ENCODE assay signal across 10 mouse cellular contexts in genomic region chr8:104540238-104540637, GRCm38 (mm10). TPM values are rescaled to one million over a fixed set of nuclear protein-coding genes. Genes with fewer than 3 reads are reported as not detected.
DNase-seq lines count a peak whose midpoint lies in the region; ATAC-seq and TF ChIP-seq lines count a peak whose summit lies in the region.
"Had no signal": no experiment of that assay in that cellular context is flagged by ENCODE, and none has a peak within 500 bp of the region (broad histone marks: within the 10 kb centered on the region; RNA-seq: fewer than 3 reads in every experiment).

No protein-coding gene starts in this region.

- H3K9ac ChIP-seq in kidney, embryonic 15.5 days = no peak overlapping the region
- H3K9ac ChIP-seq in forebrain, embryonic 11.5 days (ENCODE audit: low read length) = no peak overlapping the region
- no peak overlapping the region for H3K9ac ChIP-seq in limb, embryonic 12.5 days (replicated peaks)
- H3K9ac ChIP-seq in neural tube, embryonic 14.5 days (replicated peaks; ENCODE audit: low read depth, low read length) = peak overlapping the region; percentile 52; the same call in 1 of the 2 replicates

- TF ChIP-seq CTCF in kidney, adult 2 months (conservative IDR thresholded peaks at IDR 0.05; ENCODE audit: insufficient read depth, insufficient read length, low read depth, low read length) = no peak

- H3K27me3 ChIP-seq in kidney, embryonic 15.5 days = peaks cover 60% of the 10 kb centered on the region
- peaks cover 47% of the 10 kb centered on the region for H3K27me3 ChIP-seq in forebrain, embryonic 11.5 days (ENCODE audit: control insufficient read depth, insufficient read depth, low read length)
- H3K27me3 ChIP-seq in limb, embryonic 12.5 days = peaks cover 68% of the 10 kb centered on the region
- peaks cover 41% of the 10 kb centered on the region for H3K27me3 ChIP-seq in neural tube, embryonic 14.5 days (ENCODE audit: control insufficient read depth, insufficient read depth, low read length)
- no peaks in the 10 kb centered on the region for H3K27me3 ChIP-seq in kidney, adult 2 months (replicated peaks; ENCODE audit: control insufficient read depth, insufficient read depth, low read length)

- H3K4me3 ChIP-seq in kidney, embryonic 15.5 days (replicated peaks) = peak overlapping the region; percentile 55
- peak overlapping the region; percentile 49 for H3K4me3 ChIP-seq in forebrain, embryonic 11.5 days (ENCODE audit: low read depth, low read length)
- peak overlapping the region; percentile 50 for H3K4me3 ChIP-seq in limb, embryonic 12.5 days (replicated peaks)
- peak overlapping the region; percentile 49 for H3K4me3 ChIP-seq in neural tube, embryonic 14.5 days (ENCODE audit: low read depth, low read length)
- H3K4me3 ChIP-seq in kidney, adult 2 months (ENCODE audit: insufficient read depth, low read depth, low read length) = no peak overlapping the region

- no peak for DNase-seq in kidney, postnatal 14 days
- no peak for DNase-seq in forebrain, embryonic 11.5 days (ENCODE audit: low spot score)
- DNase-seq in right cerebral cortex, postnatal 10 days (ENCODE audit: low spot score in 2 of 2) = no peak
- no peak for DNase-seq in kidney, adult 2 months
- no peak for DNase-seq in cerebellum, postnatal 14 days
- DNase-seq: lung, postnatal 4 days; spleen, adult 18-20 months had no signal

- ATAC-seq in kidney, embryonic 15.5 days (replicated peaks; ENCODE audit: low FRiP score) = no peak
- no peak; the same call in 1 of the 2 replicates for ATAC-seq in forebrain, embryonic 11.5 days (replicated peaks; ENCODE audit: low FRiP score)
- ATAC-seq in limb, embryonic 12.5 days (ENCODE audit: insufficient number of reproducible peaks, insufficient read depth, low FRiP score, low TSS enrichment, low read depth) = no peak
- no peak for ATAC-seq in neural tube, embryonic 14.5 days (ENCODE audit: low read depth)

- no peak for TF ChIP-seq POLR2A in kidney, adult 2 months (IDR thresholded peaks at IDR 0.05; ENCODE audit: low read depth, low read length)

- H3K9me3 ChIP-seq in kidney, embryonic 15.5 days (replicated peaks) = no peaks in the 10 kb centered on the region
- H3K9me3 ChIP-seq in forebrain, embryonic 11.5 days (ENCODE audit: control insufficient read depth, low read length) = no peaks in the 10 kb centered on the region
- H3K9me3 ChIP-seq in limb, embryonic 12.5 days = no peaks in the 10 kb centered on the region
- H3K9me3 ChIP-seq in neural tube, embryonic 14.5 days (ENCODE audit: control insufficient read depth, low read length) = no peaks in the 10 kb centered on the region

- H3K27ac ChIP-seq in kidney, embryonic 15.5 days = no peak overlapping the region
- no peak overlapping the region for H3K27ac ChIP-seq in forebrain, embryonic 11.5 days (ENCODE audit: low read depth, low read length)
- H3K27ac ChIP-seq in limb, embryonic 12.5 days = no peak overlapping the region
- H3K27ac ChIP-seq in neural tube, embryonic 14.5 days (ENCODE audit: low read depth, low read length) = no peak overlapping the region
- no peak overlapping the region for H3K27ac ChIP-seq in kidney, adult 2 months (ENCODE audit: insufficient read depth, low read depth, low read length)

- no peaks in the 10 kb centered on the region for H3K36me3 ChIP-seq in kidney, embryonic 15.5 days
- H3K36me3 ChIP-seq in forebrain, embryonic 11.5 days (ENCODE audit: control insufficient read depth, insufficient read depth, low read length) = no peaks in the 10 kb centered on the region
- no peaks in the 10 kb centered on the region for H3K36me3 ChIP-seq in limb, embryonic 12.5 days
- H3K36me3 ChIP-seq in neural tube, embryonic 14.5 days (ENCODE audit: control insufficient read depth, insufficient read depth, low read length) = no peaks in the 10 kb centered on the region
- H3K36me3 ChIP-seq in kidney, adult 2 months (ENCODE audit: control insufficient read depth, insufficient read depth, low read length) = no peaks in the 10 kb centered on the region

- 39% methylated on average over 7 of the region's 7 CpGs for WGBS in kidney, embryonic 15.5 days
- 25% methylated on average over 7 of the region's 7 CpGs for WGBS in forebrain, embryonic 11.5 days
- 31% methylated on average over 7 of the region's 7 CpGs for WGBS in limb, embryonic 12.5 days
- WGBS in neural tube, embryonic 14.5 days = 42% methylated on average over 7 of the region's 7 CpGs
- 69% methylated on average over 7 of the region's 7 CpGs for WGBS in kidney, adult 2 months

- peak overlapping the region; percentile 96 for H3K4me2 ChIP-seq in kidney, embryonic 15.5 days
- H3K4me2 ChIP-seq in forebrain, embryonic 11.5 days (ENCODE audit: low read depth, low read length, severe bottlenecking) = peak overlapping the region; percentile 95
- H3K4me2 ChIP-seq in limb, embryonic 12.5 days = peak overlapping the region; percentile 81
- H3K4me2 ChIP-seq in neural tube, embryonic 14.5 days (ENCODE audit: low read depth, low read length) = peak overlapping the region; percentile 91

- peaks cover 20% of the 10 kb centered on the region for H3K4me1 ChIP-seq in kidney, embryonic 15.5 days
- H3K4me1 ChIP-seq in forebrain, embryonic 11.5 days (replicated peaks; ENCODE audit: control insufficient read depth, insufficient read depth, low read length) = peaks cover 3% of the 10 kb centered on the region; the same call in 1 of the 2 replicates
- H3K4me1 ChIP-seq in limb, embryonic 12.5 days (replicated peaks) = peaks cover 14% of the 10 kb centered on the region
- peaks cover 10% of the 10 kb centered on the region; the same call in 1 of the 2 replicates for H3K4me1 ChIP-seq in neural tube, embryonic 14.5 days (ENCODE audit: control insufficient read depth, insufficient read depth, low read length)
- peaks cover 6% of the 10 kb centered on the region; the same call in 1 of the 2 replicates for H3K4me1 ChIP-seq in kidney, adult 2 months (ENCODE audit: control insufficient read depth, insufficient read depth, low read length)

RNA-seq across cellular contexts. Expression of gene Car7, which starts 5.7 kb away (rescaled TPM):
- polyA plus RNA-seq in kidney, embryonic 15.5 days (2015; fragmentation: Nextera tagmentation; extraction: Ambion mirVana) = 2.3 and 2.4 TPM in 2 replicates
- polyA plus RNA-seq in forebrain, embryonic 11.5 days (2014; fragmentation: Nextera tagmentation; extraction: Ambion mirVana) = 0.63 and 0.79 TPM in 2 replicates
- 0.76 and 1.5 TPM in 2 replicates for polyA plus RNA-seq in limb, embryonic 12.5 days (2016; fragmentation: Nextera tagmentation; extraction: Ambion mirVana)
- polyA plus RNA-seq in neural tube, embryonic 14.5 days (2014; fragmentation: Nextera tagmentation; extraction: Ambion mirVana) = 1.6 and 2.2 TPM in 2 replicates
- 7.5 and 8.0 TPM in 2 replicates for polyA plus RNA-seq in kidney, adult 2 months (2012; rRNA removed)

RNA-seq across cellular contexts. Expression of gene Nae1, which starts 5.8 kb away (rescaled TPM):
- 105 and 115 TPM in 2 replicates for polyA plus RNA-seq in kidney, embryonic 15.5 days (2015; fragmentation: Nextera tagmentation; extraction: Ambion mirVana)
- polyA plus RNA-seq in forebrain, embryonic 11.5 days (2014; fragmentation: Nextera tagmentation; extraction: Ambion mirVana) = 132 and 147 TPM in 2 replicates
- polyA plus RNA-seq in limb, embryonic 12.5 days (2016; fragmentation: Nextera tagmentation; extraction: Ambion mirVana) = 135 and 138 TPM in 2 replicates
- 102 and 117 TPM in 2 replicates for polyA plus RNA-seq in neural tube, embryonic 14.5 days (2014; fragmentation: Nextera tagmentation; extraction: Ambion mirVana)
- 9.7 and 12.7 TPM in 2 replicates for polyA plus RNA-seq in kidney, adult 2 months (2012; rRNA removed)

RNA-seq across cellular contexts. Expression of gene Terb1, which starts 30.5 kb away (rescaled TPM):
- 0.32 and 0.48 TPM in 2 replicates for polyA plus RNA-seq in kidney, embryonic 15.5 days (2015; fragmentation: Nextera tagmentation; extraction: Ambion mirVana)
- 0.15 and 0.17 TPM in 2 replicates for polyA plus RNA-seq in forebrain, embryonic 11.5 days (2014; fragmentation: Nextera tagmentation; extraction: Ambion mirVana)
- polyA plus RNA-seq in limb, embryonic 12.5 days (2016; fragmentation: Nextera tagmentation; extraction: Ambion mirVana) = 0.28 and 0.70 TPM in 2 replicates
- polyA plus RNA-seq in neural tube, embryonic 14.5 days (2014; fragmentation: Nextera tagmentation; extraction: Ambion mirVana) = 0.70 and 0.81 TPM in 2 replicates
- polyA plus RNA-seq in kidney, adult 2 months (2012; rRNA removed) = 0.05 TPM in 1 of 2 replicates, not detected in the other

RNA-seq across cellular contexts. Expression of gene Pdp2, which starts 51.0 kb away (rescaled TPM):
- 17.8 and 18.7 TPM in 2 replicates for polyA plus RNA-seq in kidney, embryonic 15.5 days (2015; fragmentation: Nextera tagmentation; extraction: Ambion mirVana)
- 16.5 and 18.7 TPM in 2 replicates for polyA plus RNA-seq in forebrain, embryonic 11.5 days (2014; fragmentation: Nextera tagmentation; extraction: Ambion mirVana)
- polyA plus RNA-seq in limb, embryonic 12.5 days (2016; fragmentation: Nextera tagmentation; extraction: Ambion mirVana) = 13.3 and 14.7 TPM in 2 replicates
- polyA plus RNA-seq in neural tube, embryonic 14.5 days (2014; fragmentation: Nextera tagmentation; extraction: Ambion mirVana) = 20.0 and 21.0 TPM in 2 replicates
- 25.7 and 29.2 TPM in 2 replicates for polyA plus RNA-seq in kidney, adult 2 months (2012; rRNA removed)
